Mouse (Mus musculus) forebrain, embryonic 12.5 days (tissue): ENCODE data around the gene Hras. TPM values are rescaled to one million over a fixed set of nuclear protein-coding genes. Genes with fewer than 3 reads are reported as not detected.

Experiments
- ATAC-seq: fragments of 200-750 bp; cut with Nextera tagmentation; 2 replicates; pipeline ENCODE4 v1.8.0; 2017; ENCODE audit warnings: moderate TSS enrichment; ENCODE audit not compliant: low FRiP score
- H3K27ac ChIP-seq: fragments of 300-500 bp; sonication (generic); 2 replicates; pipeline ENCODE4 v1.5.1; 2016; ENCODE audit warnings: mild to moderate bottlenecking
- H3K27me3 ChIP-seq: fragments of 300-500 bp; sonication (generic); 2 replicates; pipeline ENCODE4 v1.6.1; 2016; ENCODE audit warnings: mild to moderate bottlenecking
- H3K36me3 ChIP-seq: fragments of 300-500 bp; sonication (generic); replicated peaks from 2 replicates; pipeline ENCODE4 v1.6.1; 2016; ENCODE audit warnings: mild to moderate bottlenecking
- H3K4me1 ChIP-seq: fragments of 300-500 bp; sonication (generic); 2 replicates; pipeline ENCODE4 v1.6.1; 2016
- H3K4me2 ChIP-seq: fragments of 300-500 bp; sonication (generic); 2 replicates; pipeline ENCODE4 v1.6.1; 2016; ENCODE audit warnings: mild to moderate bottlenecking, moderate library complexity
- H3K4me3 ChIP-seq: fragments of 300-500 bp; sonication (generic); replicated peaks from 2 replicates; pipeline ENCODE4 v1.5.1; 2016; ENCODE audit warnings: mild to moderate bottlenecking
- H3K9ac ChIP-seq: fragments of 300-500 bp; sonication (generic); 2 replicates; pipeline ENCODE4 v1.6.1; 2016; ENCODE audit warnings: mild to moderate bottlenecking
- H3K9me3 ChIP-seq: fragments of 300-500 bp; sonication (generic); 2 replicates; pipeline ENCODE4 v1.6.1; 2016
- WGBS: fragments of 180-500 bp; shearing (Covaris S2); methylation state at CpG from one replicate; pipeline ENCODE4 v1.1.7; 2016; 5-methylcytosine and 5-hydroxymethylcytosine counted together
- polyA plus RNA-seq: library from polyadenylated mRNA; unstranded; fragments of >200 nt; fragmentation: Nextera tagmentation; extraction: Ambion mirVana; gene quantifications from 2 replicates; pipeline ENCODE4 v1.2.1, GENCODE M21; 2016

Gene Hras
- polyA plus RNA-seq, 1 experiment from 2014 or later: 89.4 TPM

DNA sequence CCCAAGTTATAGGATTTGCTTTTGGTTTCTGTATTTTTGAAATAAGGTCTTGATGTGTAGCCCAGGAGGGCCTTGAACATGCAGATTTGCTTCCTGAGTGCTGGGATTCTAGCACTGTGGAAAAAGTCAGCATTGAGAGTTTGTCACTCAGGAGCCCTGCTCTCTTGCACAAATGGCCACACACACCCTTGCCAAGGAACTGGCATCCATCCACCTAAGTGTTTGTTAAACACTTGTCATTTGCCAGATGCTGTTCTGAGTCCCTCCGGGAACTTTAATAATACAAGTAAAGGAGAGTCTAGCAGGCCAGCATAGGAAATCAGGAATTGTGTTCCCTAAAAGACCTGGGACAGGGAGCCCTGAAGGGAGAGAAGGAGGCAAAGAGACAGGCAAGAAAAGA, 24.5 kb downstream of the Hras start:
- Histone ChIP-seq H3K36me3 (0 out of 2 replicates have a peak, but pooled peaks cover 6% of the 10 kb centered on the region), H3K9ac (no peak overlapping the region), H3K4me1 (peaks cover 22% of the 10 kb centered on the region), H3K27ac (no peak overlapping the region), H3K4me2 (no peak overlapping the region), H3K27me3 (0 out of 2 replicates have a peak, but pooled peaks cover 7% of the 10 kb centered on the region), H3K9me3 (no peaks in the 10 kb centered on the region), H3K4me3 (no peak overlapping the region)
- 79% methylated on average over 1 of the region's 1 CpGs for WGBS
- ATAC-seq: no peak

DNA sequence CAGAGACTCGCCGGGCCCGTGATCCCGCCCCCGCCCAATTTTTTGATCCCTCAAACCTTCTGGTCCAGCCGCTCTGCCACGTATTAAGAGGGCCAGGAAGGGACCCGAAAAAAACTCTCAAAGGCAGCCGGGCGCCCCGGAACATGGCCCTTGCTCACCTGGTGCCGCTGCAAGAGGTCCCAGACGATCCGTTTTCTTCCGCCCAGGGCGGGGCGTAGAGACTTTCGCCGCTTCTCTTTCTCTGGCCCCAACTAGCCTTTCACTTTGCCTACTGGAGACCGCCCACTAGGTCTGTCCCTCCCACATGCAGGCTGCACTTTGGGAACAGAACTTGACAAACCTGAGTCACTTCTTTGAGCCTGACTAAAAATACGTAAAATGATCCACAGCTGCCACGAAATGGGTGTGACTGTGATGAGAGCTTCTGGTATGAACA, 25.3 kb downstream of the Hras start:
- 4% methylated on average over 22 of the region's 22 CpGs for WGBS
- Histone ChIP-seq H3K4me3 (peak overlapping the region; percentile 39), H3K27me3 (0 out of 2 replicates have a peak, but pooled peaks cover 7% of the 10 kb centered on the region), H3K36me3 (peaks cover 13% of the 10 kb centered on the region; the same call in 1 of the 2 replicates), H3K27ac (0 out of 2 replicates have a peak overlapping the region, but pooled peaks have one; percentile 36), H3K9me3 (no peaks in the 10 kb centered on the region), H3K4me2 (peak overlapping the region; percentile 57), H3K9ac (peak overlapping the region; percentile 51; the same call in 1 of the 2 replicates), H3K4me1 (peaks cover 22% of the 10 kb centered on the region)
- no peak for ATAC-seq

DNA sequence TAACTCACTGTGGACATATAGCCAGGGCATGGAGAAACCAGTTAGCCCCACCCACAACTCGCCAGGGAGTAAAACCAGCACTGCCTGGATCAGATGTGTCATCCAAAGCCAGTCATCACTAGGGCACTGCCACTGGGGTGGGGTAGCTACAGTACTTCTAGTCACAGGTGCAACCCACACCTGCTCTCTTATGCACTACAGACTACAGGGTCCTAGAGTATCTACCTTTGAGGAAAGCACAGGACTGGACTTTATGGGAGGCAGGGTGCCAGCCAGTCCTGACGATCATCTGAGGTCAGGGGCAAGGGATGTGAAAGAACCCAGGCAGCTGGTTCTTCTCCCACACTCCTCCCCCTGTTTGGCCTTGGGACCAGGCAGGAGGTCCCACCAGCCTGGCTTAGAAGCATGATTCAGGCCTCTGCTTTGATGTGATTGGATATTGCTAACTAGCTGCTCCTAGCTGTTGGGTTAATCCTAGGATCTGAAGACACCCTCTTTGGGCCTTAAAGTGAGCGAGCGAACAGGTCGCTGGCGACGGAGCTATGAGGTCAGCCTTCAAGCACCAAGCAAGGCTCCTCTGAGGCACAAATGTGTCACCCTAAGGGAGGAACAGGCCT, 25.8 kb downstream of the Hras start:
- peak overlapping the region; percentile 39 for H3K4me3 ChIP-seq
- H3K36me3 ChIP-seq: peaks cover 17% of the 10 kb centered on the region
- peak overlapping the region; percentile 51 for H3K9ac ChIP-seq
- peaks cover 18% of the 10 kb centered on the region for H3K4me1 ChIP-seq
- H3K9me3 ChIP-seq: no peaks in the 10 kb centered on the region
- 0 out of 2 replicates have a peak, but pooled peaks cover 7% of the 10 kb centered on the region for H3K27me3 ChIP-seq
- H3K27ac ChIP-seq: 0 out of 2 replicates have a peak overlapping the region, but pooled peaks have one; percentile 36
- 16% methylated on average over 7 of the region's 7 CpGs for WGBS
- peak overlapping the region; percentile 57 for H3K4me2 ChIP-seq
- no peak for ATAC-seq

DNA sequence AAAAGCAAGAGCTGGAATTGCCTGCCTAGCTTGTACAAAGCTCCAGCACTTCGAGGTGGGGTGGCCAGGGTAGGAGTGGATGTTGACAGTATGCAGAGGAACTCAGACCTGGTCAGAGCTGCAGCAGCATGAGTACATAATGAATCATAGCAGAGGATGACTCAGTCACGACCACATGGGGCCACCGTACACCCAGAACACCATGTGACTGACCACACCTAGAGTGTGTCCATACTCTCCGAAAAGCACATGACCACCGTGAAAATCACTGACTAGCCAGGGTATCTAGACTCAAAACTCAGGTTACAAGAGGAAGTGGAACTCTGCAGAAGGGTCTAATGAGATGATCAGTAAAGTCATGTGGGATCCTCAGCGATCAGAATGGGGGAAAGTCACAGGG, 29.0 kb downstream of the Hras start:
- no peak overlapping the region for H3K4me2 ChIP-seq
- peaks cover 45% of the 10 kb centered on the region for H3K36me3 ChIP-seq
- no peak overlapping the region for H3K4me3 ChIP-seq
- H3K27me3 ChIP-seq: 0 out of 2 replicates have a peak, but pooled peaks cover 6% of the 10 kb centered on the region
- 94% methylated on average over 6 of the region's 6 CpGs for WGBS
- peaks cover 15% of the 10 kb centered on the region for H3K4me1 ChIP-seq
- no peak for ATAC-seq
- no peak overlapping the region for H3K9ac ChIP-seq
- no peak overlapping the region for H3K27ac ChIP-seq
- H3K9me3 ChIP-seq: no peaks in the 10 kb centered on the region

DNA sequence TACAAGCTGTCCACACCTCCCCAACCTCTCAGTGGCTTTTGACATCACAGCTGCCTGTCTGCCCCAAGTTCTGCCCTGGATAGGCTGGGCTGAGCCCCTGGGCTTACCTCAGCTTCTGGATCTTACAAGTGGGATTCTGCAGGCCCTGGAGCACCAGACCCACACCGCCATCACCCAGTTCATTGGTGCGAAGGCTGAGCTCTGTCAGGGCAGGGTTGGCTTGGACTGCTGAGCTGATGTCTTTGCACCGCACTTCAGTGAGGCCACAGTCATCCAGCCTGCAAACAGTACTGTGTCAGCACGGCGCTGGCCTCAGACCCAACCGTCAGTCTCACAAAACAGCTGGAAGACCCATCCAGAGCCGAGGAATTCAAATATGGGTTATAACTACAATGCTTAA, 29.4 kb downstream of the Hras start:
- WGBS: 96% methylated on average over 7 of the region's 7 CpGs

DNA sequence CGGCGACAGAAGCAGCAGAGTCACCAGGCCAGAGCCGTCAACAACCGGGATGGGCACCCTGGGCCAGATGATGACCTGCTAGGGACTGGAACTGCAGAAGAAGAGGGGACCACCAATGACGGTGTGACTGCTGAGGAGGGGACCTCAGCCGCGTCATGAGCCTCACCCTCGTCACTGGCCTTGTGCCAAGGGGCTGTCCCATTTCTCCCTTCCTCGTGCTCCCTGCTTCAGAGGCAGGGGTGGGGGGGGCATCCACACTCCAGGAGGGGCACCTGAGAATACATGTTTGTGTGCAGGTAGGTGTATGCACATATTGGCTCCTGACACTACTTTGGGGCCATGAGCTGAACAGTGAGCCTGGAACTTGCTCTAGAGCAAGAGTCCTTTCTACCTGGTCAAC, 38.4 kb downstream of the Hras start:
- 90% methylated on average over 9 of the region's 9 CpGs for WGBS
- no peak overlapping the region for H3K4me3 ChIP-seq
- no peak overlapping the region for H3K4me2 ChIP-seq
- H3K9ac ChIP-seq: no peak overlapping the region
- no peaks in the 10 kb centered on the region for H3K27me3 ChIP-seq
- H3K4me1 ChIP-seq: no peaks in the 10 kb centered on the region
- H3K9me3 ChIP-seq: no peaks in the 10 kb centered on the region
- no peak for ATAC-seq
- peaks cover 68% of the 10 kb centered on the region for H3K36me3 ChIP-seq
- H3K27ac ChIP-seq: no peak overlapping the region

More for the DNA sequence above, 29.4 kb downstream of the Hras start:
- Histone ChIP-seq H3K4me2 (no peak overlapping the region), H3K36me3 (peaks cover 45% of the 10 kb centered on the region), H3K27me3 (0 out of 2 replicates have a peak, but pooled peaks cover 4% of the 10 kb centered on the region), H3K9me3 (no peaks in the 10 kb centered on the region), H3K4me3 (no peak overlapping the region), H3K9ac (no peak overlapping the region), H3K27ac (no peak overlapping the region), H3K4me1 (peaks cover 15% of the 10 kb centered on the region)
- no peak for ATAC-seq

DNA sequence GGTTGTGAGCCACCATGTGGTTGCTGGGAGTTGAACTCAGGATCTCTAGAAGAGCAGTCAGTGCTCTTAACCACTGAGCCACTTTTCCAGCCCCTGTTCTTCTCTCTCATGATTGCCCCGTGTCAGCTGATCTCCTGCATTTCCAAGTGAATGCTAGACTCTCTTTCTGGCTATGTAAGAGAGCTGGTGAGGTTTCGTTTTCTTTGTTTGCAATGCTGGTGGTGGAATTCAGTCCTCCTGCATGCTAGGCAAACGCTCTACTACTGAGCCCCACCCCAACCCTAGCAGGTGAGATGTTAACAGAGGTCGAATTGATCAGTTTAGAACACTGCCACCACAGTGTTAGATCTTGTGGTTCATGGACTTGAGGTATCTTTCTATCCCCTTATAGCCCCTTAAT, 45.2 kb downstream of the Hras start:
- WGBS: 75% methylated on average over 4 of the region's 4 CpGs
- no peak for ATAC-seq
- Histone ChIP-seq H3K36me3 (peaks cover 62% of the 10 kb centered on the region), H3K4me2 (no peak overlapping the region), H3K4me1 (no peaks in the 10 kb centered on the region), H3K9ac (no peak overlapping the region), H3K27ac (no peak overlapping the region), H3K4me3 (no peak overlapping the region), H3K9me3 (no peaks in the 10 kb centered on the region), H3K27me3 (no peaks in the 10 kb centered on the region)

DNA sequence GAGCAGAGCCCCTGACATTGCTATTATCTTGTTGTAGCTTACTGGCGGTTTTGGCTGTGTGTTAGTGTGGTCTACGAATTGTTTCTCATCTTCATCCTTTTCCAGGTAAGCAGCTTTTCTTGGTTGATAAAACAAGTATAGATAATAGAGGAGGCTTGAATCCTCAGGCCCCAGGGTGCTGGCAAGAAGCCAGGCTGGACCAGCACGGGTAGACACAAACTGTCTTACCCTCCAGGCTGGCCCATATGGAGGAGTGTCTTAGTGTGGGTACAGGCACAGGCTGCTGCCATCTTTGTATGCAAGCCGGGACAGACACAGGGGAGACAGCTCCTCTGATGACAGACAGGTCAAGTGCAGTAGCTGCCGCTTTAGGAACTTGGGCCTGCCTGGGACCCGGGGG, 46.8 kb downstream of the Hras start:
- ATAC-seq: no peak
- Histone ChIP-seq H3K4me2 (no peak overlapping the region), H3K9ac (no peak overlapping the region), H3K27me3 (no peaks in the 10 kb centered on the region), H3K36me3 (peaks cover 49% of the 10 kb centered on the region), H3K9me3 (no peaks in the 10 kb centered on the region), H3K4me3 (no peak overlapping the region), H3K27ac (no peak overlapping the region), H3K4me1 (no peaks in the 10 kb centered on the region)
- WGBS: 82% methylated on average over 6 of the region's 6 CpGs

DNA sequence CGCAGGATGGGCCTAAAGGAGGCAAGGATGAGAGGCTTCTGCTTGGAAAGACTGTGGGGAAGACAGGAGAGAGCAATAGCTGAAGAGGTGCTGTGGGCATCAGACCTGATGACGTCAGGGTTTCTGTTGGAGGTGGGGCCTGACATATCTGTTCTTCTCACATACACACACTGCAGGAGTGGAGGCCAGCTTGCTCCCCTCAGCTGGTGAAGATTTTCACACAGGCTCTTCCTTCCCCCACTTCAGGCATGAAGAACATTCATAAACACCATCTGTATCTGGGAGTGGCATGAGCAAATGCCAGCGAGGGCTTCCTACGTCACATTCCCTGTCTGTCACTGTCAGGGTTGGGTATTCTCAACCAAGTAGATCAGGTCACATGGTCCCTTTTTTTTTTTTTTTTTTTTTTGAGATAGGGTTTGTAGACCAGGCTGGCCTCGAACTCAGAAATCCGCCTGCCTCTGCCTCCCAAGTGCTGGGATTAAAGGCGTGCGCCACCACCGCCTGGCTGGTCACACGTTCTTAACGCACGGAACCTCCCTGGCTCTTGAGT, 47.7 kb downstream of the Hras start:
- Histone ChIP-seq H3K27ac (no peak overlapping the region), H3K36me3 (peaks cover 41% of the 10 kb centered on the region), H3K4me3 (no peak overlapping the region), H3K9me3 (no peaks in the 10 kb centered on the region), H3K4me2 (no peak overlapping the region), H3K4me1 (no peaks in the 10 kb centered on the region), H3K27me3 (no peaks in the 10 kb centered on the region), H3K9ac (no peak overlapping the region)
- WGBS: 95% methylated on average over 12 of the region's 12 CpGs
- ATAC-seq: no peak

DNA sequence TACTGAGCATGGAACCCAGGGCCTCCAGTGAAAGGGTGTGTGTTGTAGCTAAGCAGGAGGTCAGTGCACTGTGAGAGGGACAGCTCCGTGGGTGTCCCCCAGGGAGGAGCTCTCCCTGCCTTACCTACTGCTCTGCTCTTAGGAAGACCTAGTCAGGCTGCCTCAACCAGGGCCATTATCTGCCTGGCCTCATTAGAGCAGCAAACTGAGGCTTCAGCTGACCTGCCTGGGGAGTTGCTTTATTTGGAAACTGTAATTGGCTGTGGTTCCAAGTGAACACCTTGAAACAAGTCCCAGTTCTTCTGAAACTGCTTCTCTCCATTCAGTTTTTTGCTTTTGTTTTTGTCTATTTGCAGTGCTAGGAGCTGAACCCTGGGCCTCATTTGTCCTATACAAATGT, 48.4 kb downstream of the Hras start:
- ATAC-seq: no peak
- 71% methylated on average over 1 of the region's 1 CpGs for WGBS
- Histone ChIP-seq H3K4me3 (no peak overlapping the region), H3K36me3 (peaks cover 38% of the 10 kb centered on the region), H3K4me1 (no peaks in the 10 kb centered on the region), H3K9ac (no peak overlapping the region), H3K4me2 (no peak overlapping the region), H3K9me3 (no peaks in the 10 kb centered on the region), H3K27ac (no peak overlapping the region), H3K27me3 (no peaks in the 10 kb centered on the region)

DNA sequence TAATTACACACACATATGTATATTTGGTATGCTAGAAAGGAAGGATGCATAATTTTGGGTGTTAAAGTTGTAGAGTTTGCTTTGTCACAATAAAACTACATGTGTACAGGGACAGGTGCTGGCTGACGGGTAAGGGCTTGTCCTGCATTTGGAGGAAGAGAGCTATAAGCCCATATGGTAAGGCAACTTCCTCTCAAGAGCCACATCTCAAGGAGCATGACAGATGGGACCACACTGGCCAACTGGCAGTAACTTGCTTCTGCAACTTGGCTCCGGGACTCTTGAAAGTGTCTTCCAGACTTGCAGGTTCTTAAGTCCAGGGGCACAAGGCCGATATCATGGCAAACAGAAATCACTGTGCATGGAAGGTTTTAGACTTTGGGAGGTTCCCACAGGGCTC, 49.2 kb downstream of the Hras start:
- 92% methylated on average over 3 of the region's 3 CpGs for whole genome bisulfite sequencing
- H3K36me3 ChIP-seq: peaks cover 38% of the 10 kb centered on the region
- no peaks in the 10 kb centered on the region for H3K27me3 ChIP-seq

DNA sequence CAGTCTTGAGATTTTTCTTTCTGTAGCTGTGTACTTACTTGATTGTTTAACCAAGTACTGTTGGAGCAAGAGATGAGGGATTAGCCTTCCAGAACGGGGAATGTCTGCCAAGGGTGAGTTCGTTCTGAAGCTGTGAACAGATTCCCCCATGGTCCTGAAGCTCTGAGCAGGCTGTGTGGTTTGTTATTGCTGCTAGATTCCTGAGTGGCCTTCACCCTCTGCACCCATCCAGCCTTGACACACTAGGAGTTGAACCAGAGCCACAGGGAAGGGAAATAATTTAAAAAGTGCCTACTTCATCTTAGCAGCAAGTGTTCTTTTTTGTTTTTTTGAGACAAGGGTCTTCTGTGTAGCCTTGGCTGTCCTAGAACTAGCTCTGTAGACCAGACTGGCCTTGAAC, 49.9 kb downstream of the Hras start:
- no peaks in the 10 kb centered on the region for H3K4me1 ChIP-seq
- 89% methylated on average over 2 of the region's 2 CpGs for WGBS
- H3K9ac ChIP-seq: no peak overlapping the region
- H3K27ac ChIP-seq: no peak overlapping the region
- peaks cover 39% of the 10 kb centered on the region for H3K36me3 ChIP-seq
- H3K9me3 ChIP-seq: no peaks in the 10 kb centered on the region
- H3K27me3 ChIP-seq: no peaks in the 10 kb centered on the region
- no peak for ATAC-seq
- no peak overlapping the region for H3K4me3 ChIP-seq
- H3K4me2 ChIP-seq: no peak overlapping the region

More for the DNA sequence above, 49.2 kb downstream of the Hras start:
- ATAC-seq: no peak
- no peak overlapping the region for H3K9ac ChIP-seq
- H3K4me2 ChIP-seq: no peak overlapping the region
- H3K4me3 ChIP-seq: no peak overlapping the region
- no peak overlapping the region for H3K27ac ChIP-seq
- H3K4me1 ChIP-seq: no peaks in the 10 kb centered on the region
- H3K9me3 ChIP-seq: no peaks in the 10 kb centered on the region

DNA sequence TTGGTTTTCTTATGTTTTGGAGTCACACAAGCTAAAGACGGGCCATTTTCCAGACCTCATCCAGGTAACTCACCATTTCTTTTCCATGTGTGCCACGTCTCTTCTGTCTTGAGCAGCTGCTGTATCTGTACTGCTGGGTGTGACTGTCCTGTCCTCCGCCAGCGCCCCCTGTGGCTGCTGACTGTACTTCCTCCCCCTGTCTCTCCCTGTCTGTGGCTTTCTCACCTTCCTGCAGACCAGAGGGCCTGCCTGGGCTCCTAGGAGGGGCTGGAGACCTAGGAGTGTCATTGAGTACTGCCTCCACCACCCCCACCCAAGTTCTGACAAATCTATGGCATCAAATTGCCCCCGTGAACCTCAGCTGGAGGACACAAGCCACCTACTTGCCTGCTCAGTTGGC, 50.7 kb downstream of the Hras start:
- Histone ChIP-seq H3K27ac (no peak overlapping the region), H3K9ac (no peak overlapping the region), H3K4me2 (no peak overlapping the region), H3K27me3 (no peaks in the 10 kb centered on the region), H3K4me1 (no peaks in the 10 kb centered on the region), H3K9me3 (no peaks in the 10 kb centered on the region), H3K4me3 (no peak overlapping the region), H3K36me3 (peaks cover 39% of the 10 kb centered on the region)
- WGBS: 55% methylated on average over 5 of the region's 5 CpGs
- ATAC-seq: no peak
